Mouse (Mus musculus): ENCODE results near the gene Acp6. TPM values are rescaled to one million over a fixed set of nuclear protein-coding genes. Genes with fewer than 3 reads are reported as not detected.

Gene Acp6
- total RNA-seq, 2 experiments from 2014 or later = 41.8 to 46.9 TPM

- DNase-seq = peak; percentile 69 to 84
Observed at GRCm38 (mm10) chr3:97185098-97185860, 26.7 kb downstream of the Acp6 start.

- no peak for DNase-seq
Observed at GRCm38 (mm10) chr3:97196571-97196970, 38.0 kb downstream of the Acp6 start.

GRCm38 (mm10) chr3:97199261-97199660 lies 40.7 kb downstream of the Acp6 start:
- no peak for DNase-seq

GRCm38 (mm10) chr3:97201943-97202342 lies 43.4 kb downstream of the Acp6 start:
- peak; percentile 57 to 75 for DNase-seq

GRCm38 (mm10) chr3:97203880-97204279 lies 45.3 kb downstream of the Acp6 start:
- DNase-seq = no peak

- DNase-seq = no peak
Observed at GRCm38 (mm10) chr3:97206521-97206920, 47.9 kb downstream of the Acp6 start.

GRCm38 (mm10) chr3:97209351-97209750 lies 50.8 kb downstream of the Acp6 start:
- DNase-seq = no peak

- no peak for DNase-seq
Observed at GRCm38 (mm10) chr3:97211177-97211576, 52.6 kb downstream of the Acp6 start.

GRCm38 (mm10) chr3:97213871-97214270 lies 55.3 kb downstream of the Acp6 start:
- DNase-seq = no peak

GRCm38 (mm10) chr3:97214439-97214838 lies 55.9 kb downstream of the Acp6 start:
- peak; percentile 35 to 45 for DNase-seq

GRCm38 (mm10) chr3:97215526-97215925 lies 56.9 kb downstream of the Acp6 start:
- no peak for DNase-seq

GRCm38 (mm10) chr3:97223261-97223660 lies 64.7 kb downstream of the Acp6 start:
- DNase-seq = no peak

- no peak for DNase-seq
Observed at GRCm38 (mm10) chr3:97225231-97225630, 66.7 kb downstream of the Acp6 start.

- DNase-seq = no peak
Observed at GRCm38 (mm10) chr3:97226719-97227118, 68.1 kb downstream of the Acp6 start.

Other genes starting within 250 kb of the Acp6 start
- not detected for gene Gja8, start 232.8 kb upstream of the Acp6 start, total RNA-seq (2021)
- 10 to 100 TPM; 12.3 to 17.2 TPM for gene Bcl9, start 139.1 kb downstream of the Acp6 start, total RNA-seq (2021)